Comparison of ENCODE assay signal across 19 mouse cellular contexts in the genomic region with DNA sequence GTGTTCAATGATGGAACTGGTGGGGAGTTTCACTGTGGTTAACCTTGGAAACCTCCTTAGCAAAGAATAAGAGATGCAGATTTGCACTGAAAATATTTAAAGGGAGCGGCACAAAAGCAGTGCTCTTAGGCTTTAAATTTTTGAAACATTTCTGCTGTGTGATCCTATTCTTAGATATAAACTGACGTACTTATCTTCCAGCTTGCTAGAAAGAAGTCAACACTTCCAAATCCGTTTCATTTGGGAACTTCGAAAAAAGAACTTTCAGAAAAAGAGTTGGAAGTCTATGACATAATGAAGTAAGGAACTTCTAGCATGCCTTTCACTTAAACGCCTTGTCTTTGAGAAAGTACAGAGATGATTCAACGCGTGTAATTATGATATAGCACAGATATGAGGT. TPM values are rescaled to one million over a fixed set of nuclear protein-coding genes. Genes with fewer than 3 reads are reported as not detected.
A peak's percentile ranks its signal among the peaks of the same experiment; 100 is the strongest.
DNase-seq lines count a peak whose midpoint lies in the region; ATAC-seq and TF ChIP-seq lines count a peak whose summit lies in the region.
"Had no signal": no experiment of that assay in that cellular context is flagged by ENCODE, and none has a peak within 500 bp of the region (broad histone marks: within the 10 kb centered on the region; RNA-seq: fewer than 3 reads in every experiment).

No protein-coding gene starts in this region.

- ATAC-seq in heart, embryonic 12.5 days (ENCODE audit: insufficient number of reproducible peaks, low FRiP score) = no peak
- ATAC-seq in heart, embryonic 16.5 days (replicated peaks; ENCODE audit: extremely low read depth, insufficient read depth, low FRiP score) = no peak
- no peak for ATAC-seq in midbrain, embryonic 13.5 days
- ATAC-seq: forebrain, embryonic 13.5 days had no signal

- intact Hi-C loops in heart, adult 2 months (cut with DNase I) = no loop called here

- no peak for TF ChIP-seq POLR2A in heart, adult 2 months (IDR thresholded peaks at IDR 0.05; ENCODE audit: insufficient read depth, low read depth, low read length)

- H3K36me3 ChIP-seq in heart, embryonic 12.5 days = no peaks in the 10 kb centered on the region
- H3K36me3 ChIP-seq in heart, embryonic 16.5 days (ENCODE audit: control insufficient read depth, insufficient read depth) = no peaks in the 10 kb centered on the region
- H3K36me3 ChIP-seq in heart, adult 2 months (ENCODE audit: control insufficient read depth, insufficient read depth, low read length) = no peaks in the 10 kb centered on the region
- peaks cover 18% of the 10 kb centered on the region for H3K36me3 ChIP-seq in midbrain, embryonic 13.5 days
- H3K36me3 ChIP-seq: intestine, embryonic 15.5 days had no signal

- peak overlapping the region; percentile 27; the same call in 1 of the 2 replicates for H3K4me2 ChIP-seq in heart, embryonic 12.5 days
- H3K4me2 ChIP-seq in heart, embryonic 16.5 days (ENCODE audit: low read depth, low read length) = peak overlapping the region; percentile 37
- no peak overlapping the region for H3K4me2 ChIP-seq in midbrain, embryonic 13.5 days (replicated peaks)
- H3K4me2 ChIP-seq: embryonic facial prominence, embryonic 13.5 days; forebrain, embryonic 13.5 days; hindbrain, embryonic 14.5 days; intestine, embryonic 15.5 days had no signal

- 39% methylated on average over 7 of the region's 7 CpGs for WGBS in heart, embryonic 12.5 days
- WGBS in heart, embryonic 16.5 days = 48% methylated on average over 7 of the region's 7 CpGs
- WGBS in heart, adult 2 months = 38% methylated on average over 7 of the region's 7 CpGs
- 92% methylated on average over 7 of the region's 7 CpGs for WGBS in midbrain, embryonic 13.5 days

- no peaks in the 10 kb centered on the region for H3K27me3 ChIP-seq in heart, embryonic 12.5 days (replicated peaks)
- no peaks in the 10 kb centered on the region for H3K27me3 ChIP-seq in heart, embryonic 16.5 days (ENCODE audit: control insufficient read depth, insufficient read depth, low read length)
- H3K27me3 ChIP-seq in heart, adult 2 months (ENCODE audit: control insufficient read depth, insufficient read depth, low read length) = no peaks in the 10 kb centered on the region
- no peaks in the 10 kb centered on the region for H3K27me3 ChIP-seq in midbrain, embryonic 13.5 days
- H3K27me3 ChIP-seq: embryonic facial prominence, embryonic 13.5 days; forebrain, embryonic 13.5 days; intestine, embryonic 15.5 days had no signal

- no peak for TF ChIP-seq EP300 in heart, adult 2 months (IDR thresholded peaks at IDR 0.05; ENCODE audit: insufficient read depth, low read depth, low read length)

- no peak for TF ChIP-seq CTCF in heart, adult 2 months (IDR thresholded peaks at IDR 0.05)

- no peak overlapping the region for H3K4me3 ChIP-seq in heart, embryonic 12.5 days
- H3K4me3 ChIP-seq in heart, embryonic 16.5 days (ENCODE audit: low read length) = no peak overlapping the region
- no peak overlapping the region for H3K4me3 ChIP-seq in heart, adult 2 months
- no peak overlapping the region for H3K4me3 ChIP-seq in midbrain, embryonic 13.5 days (replicated peaks)
- H3K4me3 ChIP-seq: embryonic facial prominence, embryonic 13.5 days; forebrain, embryonic 13.5 days; hindbrain, embryonic 10.5 days; intestine, embryonic 15.5 days had no signal

- H3K27ac ChIP-seq in heart, embryonic 12.5 days (ENCODE audit: poor library complexity, severe bottlenecking) = 0 out of 2 replicates have a peak overlapping the region, but pooled peaks have one; percentile 11
- H3K27ac ChIP-seq in heart, embryonic 16.5 days (ENCODE audit: low read length) = no peak overlapping the region
- H3K27ac ChIP-seq in heart, adult 2 months = no peak overlapping the region
- no peak overlapping the region for H3K27ac ChIP-seq in midbrain, embryonic 13.5 days
- H3K27ac ChIP-seq: embryonic facial prominence, embryonic 13.5 days; forebrain, embryonic 13.5 days; hindbrain, embryonic 10.5 days; hindbrain, embryonic 14.5 days; intestine, embryonic 15.5 days had no signal

- H3K9ac ChIP-seq in heart, embryonic 12.5 days = no peak overlapping the region
- peak overlapping the region; percentile 7; the same call in 1 of the 2 replicates for H3K9ac ChIP-seq in heart, embryonic 16.5 days (ENCODE audit: low read length)
- no peak overlapping the region for H3K9ac ChIP-seq in heart, adult 2 months (ENCODE audit: low read depth, low read length)
- H3K9ac ChIP-seq in midbrain, embryonic 13.5 days (replicated peaks) = no peak overlapping the region
- H3K9ac ChIP-seq: embryonic facial prominence, embryonic 13.5 days; forebrain, embryonic 13.5 days; forebrain, postnatal 0 days; hindbrain, embryonic 14.5 days; intestine, embryonic 15.5 days had no signal

- no peaks in the 10 kb centered on the region for H3K79me2 ChIP-seq in heart, adult 2 months (replicated peaks; ENCODE audit: control insufficient read depth, insufficient read depth, low read length)

- no peak for DNase-seq in heart, adult 11 months
- DNase-seq in heart, adult 2 months = no peak
- DNase-seq in brain, adult 2 months (ENCODE audit: low read depth, low spot score) = peak; percentile 40
- DNase-seq: adrenal gland, postnatal 10 days; cerebellum, adult 11-12 months; cerebellum, adult 9-10 months; cerebellum, postnatal 25 days; forebrain, postnatal 0 days; kidney, adult 18-20 months had no signal

- no peaks in the 10 kb centered on the region for H3K9me3 ChIP-seq in heart, embryonic 12.5 days (replicated peaks)
- H3K9me3 ChIP-seq in heart, embryonic 16.5 days (replicated peaks; ENCODE audit: control insufficient read depth, low read length) = no peaks in the 10 kb centered on the region
- H3K9me3 ChIP-seq in midbrain, embryonic 13.5 days = no peaks in the 10 kb centered on the region
- H3K9me3 ChIP-seq: embryonic facial prominence, embryonic 13.5 days; forebrain, embryonic 13.5 days; hindbrain, embryonic 10.5 days; intestine, embryonic 15.5 days had no signal

- H3K4me1 ChIP-seq in heart, embryonic 12.5 days (replicated peaks) = peaks cover 14% of the 10 kb centered on the region
- peaks cover 10% of the 10 kb centered on the region for H3K4me1 ChIP-seq in heart, embryonic 16.5 days (ENCODE audit: control insufficient read depth, insufficient read depth, low read length)
- H3K4me1 ChIP-seq in heart, adult 2 months (ENCODE audit: control insufficient read depth, insufficient read depth, low read length) = peaks cover 1% of the 10 kb centered on the region; the same call in 1 of the 2 replicates
- peaks cover 5% of the 10 kb centered on the region; the same call in 1 of the 2 replicates for H3K4me1 ChIP-seq in midbrain, embryonic 13.5 days (replicated peaks)
- H3K4me1 ChIP-seq: embryonic facial prominence, embryonic 13.5 days; forebrain, embryonic 13.5 days; hindbrain, embryonic 10.5 days had no signal

RNA-seq across cellular contexts. Expression of gene Slc25a31, which starts 14.7 kb away (rescaled TPM):
- 0.51 and 0.74 TPM in 2 replicates for polyA plus RNA-seq in heart, embryonic 12.5 days (2016; fragmentation: Nextera tagmentation; extraction: Ambion mirVana)
- polyA plus RNA-seq in heart, embryonic 16.5 days (2015; fragmentation: Nextera tagmentation; extraction: Ambion mirVana) = 0.64 and 0.95 TPM in 2 replicates
- total RNA-seq in heart, adult 2 months (2021) = under 1 TPM; 0.16 to 0.29 TPM
- 0.18 and 0.37 TPM in 2 replicates for polyA plus RNA-seq in heart, adult 2 months (2012; rRNA removed)
- polyA plus RNA-seq in midbrain, embryonic 13.5 days (2015; fragmentation: Nextera tagmentation; extraction: Ambion mirVana) = 0.34 and 0.48 TPM in 2 replicates
- total RNA-seq: gastrocnemius, adult 8-10 months; gastrocnemius, postnatal 4 days had no signal

RNA-seq across cellular contexts. Expression of gene Hspa4l, which starts 50.3 kb away (rescaled TPM):
- 36.9 and 38.7 TPM in 2 replicates for polyA plus RNA-seq in heart, embryonic 12.5 days (2016; fragmentation: Nextera tagmentation; extraction: Ambion mirVana)
- 35.7 and 37.7 TPM in 2 replicates for polyA plus RNA-seq in heart, embryonic 16.5 days (2015; fragmentation: Nextera tagmentation; extraction: Ambion mirVana)
- 10 to 100 TPM; 52.9 to 55.4 TPM for total RNA-seq in heart, adult 2 months (2021)
- 6.8 and 11.9 TPM in 2 replicates for polyA plus RNA-seq in heart, adult 2 months (2012; rRNA removed)
- polyA plus RNA-seq in midbrain, embryonic 13.5 days (2015; fragmentation: Nextera tagmentation; extraction: Ambion mirVana) = 55.6 and 60.1 TPM in 2 replicates
